Mouse (Mus musculus) heart, embryonic 12.5 days (tissue): Measurements from ENCODE around the gene Elmsan1. TPM values are rescaled to one million over a fixed set of nuclear protein-coding genes. Genes with fewer than 3 reads are reported as not detected.

Experiments
- ATAC-seq: fragments of 200-750 bp; cut with Nextera tagmentation; 2 replicates; pipeline ENCODE4 v1.8.0; 2017; ENCODE audit warnings: moderate TSS enrichment, moderate library complexity; ENCODE audit not compliant: insufficient number of reproducible peaks, low FRiP score
- H3K27ac ChIP-seq: fragments of 300-500 bp; sonication (generic); 2 replicates; pipeline ENCODE4 v1.5.1; 2016; ENCODE audit warnings: mild to moderate bottlenecking, moderate library complexity; ENCODE audit not compliant: poor library complexity, severe bottlenecking
- H3K27me3 ChIP-seq: fragments of 300-500 bp; sonication (generic); replicated peaks from 2 replicates; pipeline ENCODE4 v1.6.1; 2016; ENCODE audit warnings: mild to moderate bottlenecking, moderate library complexity
- H3K36me3 ChIP-seq: fragments of 300-500 bp; sonication (generic); 2 replicates; pipeline ENCODE4 v1.6.1; 2016; ENCODE audit warnings: mild to moderate bottlenecking, moderate library complexity
- H3K4me1 ChIP-seq: fragments of 300-500 bp; sonication (generic); replicated peaks from 2 replicates; pipeline ENCODE4 v1.6.1; 2016; ENCODE audit warnings: mild to moderate bottlenecking
- H3K4me2 ChIP-seq: fragments of 300-500 bp; sonication (generic); 2 replicates; pipeline ENCODE4 v1.6.1; 2016; ENCODE audit warnings: mild to moderate bottlenecking, moderate library complexity
- H3K4me3 ChIP-seq: fragments of 300-500 bp; sonication (generic); 2 replicates; pipeline ENCODE4 v1.5.1; 2016; ENCODE audit warnings: mild to moderate bottlenecking
- H3K9ac ChIP-seq: fragments of 300-500 bp; sonication (generic); 2 replicates; pipeline ENCODE4 v1.6.1; 2016; ENCODE audit warnings: mild to moderate bottlenecking, moderate library complexity
- H3K9me3 ChIP-seq: fragments of 300-500 bp; sonication (generic); replicated peaks from 2 replicates; pipeline ENCODE4 v1.6.1; 2016; ENCODE audit warnings: mild to moderate bottlenecking, moderate library complexity
- WGBS: fragments of 180-500 bp; shearing (Covaris S2); methylation state at CpG from one replicate; pipeline ENCODE4 v1.1.7; 2016; 5-methylcytosine and 5-hydroxymethylcytosine counted together
- polyA plus RNA-seq: library from polyadenylated mRNA; unstranded; fragments of >200 nt; fragmentation: Nextera tagmentation; extraction: Ambion mirVana; gene quantifications from 2 replicates; pipeline ENCODE4 v1.2.1, GENCODE M21; 2016

Gene Elmsan1
- polyA plus RNA-seq, 1 experiment from 2014 or later = 8.7 TPM

- Histone ChIP-seq H3K4me1 (peaks cover 49% of the 10 kb centered on the region), H3K27ac (no peak overlapping the region), H3K27me3 (no peaks in the 10 kb centered on the region), H3K4me3 (no peak overlapping the region), H3K9ac (no peak overlapping the region), H3K4me2 (no peak overlapping the region), H3K36me3 (peaks cover 45% of the 10 kb centered on the region), H3K9me3 (no peaks in the 10 kb centered on the region)
- WGBS = 91% methylated on average over 13 of the region's 13 CpGs
- ATAC-seq = no peak
Observed at GRCm38 (mm10) chr12:84173309-84173915, 45.3 kb downstream of the Elmsan1 start.

GRCm38 (mm10) chr12:84172862-84173261 lies 45.8 kb downstream of the Elmsan1 start:
- no peak for ATAC-seq
- H3K4me2 ChIP-seq = no peak overlapping the region
- H3K4me3 ChIP-seq = no peak overlapping the region
- peaks cover 45% of the 10 kb centered on the region for H3K36me3 ChIP-seq
- peaks cover 44% of the 10 kb centered on the region for H3K4me1 ChIP-seq
- 95% methylated on average over 17 of the region's 17 CpGs for WGBS
- no peak overlapping the region for H3K9ac ChIP-seq
- no peak overlapping the region for H3K27ac ChIP-seq
- no peaks in the 10 kb centered on the region for H3K9me3 ChIP-seq
- no peaks in the 10 kb centered on the region for H3K27me3 ChIP-seq

GRCm38 (mm10) chr12:84172216-84172615 lies 46.5 kb downstream of the Elmsan1 start:
- Histone ChIP-seq H3K36me3 (peaks cover 45% of the 10 kb centered on the region), H3K9me3 (no peaks in the 10 kb centered on the region), H3K27ac (no peak overlapping the region), H3K27me3 (no peaks in the 10 kb centered on the region), H3K4me2 (no peak overlapping the region), H3K9ac (no peak overlapping the region), H3K4me3 (no peak overlapping the region), H3K4me1 (peaks cover 39% of the 10 kb centered on the region)
- no peak for ATAC-seq
- WGBS = 92% methylated on average over 3 of the region's 3 CpGs

- Histone ChIP-seq H3K36me3 (peaks cover 45% of the 10 kb centered on the region), H3K4me2 (no peak overlapping the region), H3K4me1 (peaks cover 37% of the 10 kb centered on the region), H3K4me3 (no peak overlapping the region), H3K27ac (no peak overlapping the region), H3K27me3 (no peaks in the 10 kb centered on the region), H3K9me3 (no peaks in the 10 kb centered on the region), H3K9ac (no peak overlapping the region)
- 86% methylated on average over 10 of the region's 10 CpGs for WGBS
- no peak for ATAC-seq
Observed at GRCm38 (mm10) chr12:84170610-84171009, 48.1 kb downstream of the Elmsan1 start.

- Histone ChIP-seq H3K36me3 (peaks cover 29% of the 10 kb centered on the region), H3K27me3 (no peaks in the 10 kb centered on the region), H3K9me3 (no peaks in the 10 kb centered on the region), H3K9ac (no peak overlapping the region), H3K27ac (no peak overlapping the region), H3K4me1 (peaks cover 29% of the 10 kb centered on the region), H3K4me2 (no peak overlapping the region), H3K4me3 (no peak overlapping the region)
- ATAC-seq = no peak
- 47% methylated on average over 8 of the region's 8 CpGs for WGBS
Observed at GRCm38 (mm10) chr12:84165631-84166373, 52.9 kb downstream of the Elmsan1 start.

GRCm38 (mm10) chr12:84163586-84164110 lies 55.0 kb downstream of the Elmsan1 start:
- 84% methylated on average over 11 of the region's 11 CpGs for WGBS
- H3K9me3 ChIP-seq = no peaks in the 10 kb centered on the region
- H3K27me3 ChIP-seq = no peaks in the 10 kb centered on the region
- peaks cover 32% of the 10 kb centered on the region for H3K4me1 ChIP-seq
- H3K36me3 ChIP-seq = peaks cover 39% of the 10 kb centered on the region
- no peak overlapping the region for H3K4me3 ChIP-seq
- no peak for ATAC-seq
- H3K27ac ChIP-seq = no peak overlapping the region
- no peak overlapping the region for H3K4me2 ChIP-seq
- H3K9ac ChIP-seq = no peak overlapping the region

GRCm38 (mm10) chr12:84163133-84163532 lies 55.5 kb downstream of the Elmsan1 start:
- no peak for ATAC-seq
- WGBS = 81% methylated on average over 9 of the region's 9 CpGs
- Histone ChIP-seq H3K4me1 (peaks cover 35% of the 10 kb centered on the region), H3K27me3 (no peaks in the 10 kb centered on the region), H3K27ac (no peak overlapping the region), H3K36me3 (peaks cover 42% of the 10 kb centered on the region), H3K4me3 (no peak overlapping the region), H3K9ac (no peak overlapping the region), H3K9me3 (no peaks in the 10 kb centered on the region), H3K4me2 (no peak overlapping the region)

- peaks cover 54% of the 10 kb centered on the region for H3K36me3 ChIP-seq
Observed at GRCm38 (mm10) chr12:84161616-84162433, 56.9 kb downstream of the Elmsan1 start.

GRCm38 (mm10) chr12:84161116-84161515 lies 57.6 kb downstream of the Elmsan1 start:
- no peak overlapping the region for H3K9ac ChIP-seq
- ATAC-seq = peak; percentile 44; the same call in 1 of the 2 replicates
- H3K27ac ChIP-seq = no peak overlapping the region
- H3K27me3 ChIP-seq = no peaks in the 10 kb centered on the region
- 26% methylated on average over 8 of the region's 8 CpGs for WGBS
- no peaks in the 10 kb centered on the region for H3K9me3 ChIP-seq
- H3K36me3 ChIP-seq = peaks cover 61% of the 10 kb centered on the region
- peaks cover 28% of the 10 kb centered on the region for H3K4me1 ChIP-seq
- no peak overlapping the region for H3K4me3 ChIP-seq
- H3K4me2 ChIP-seq = peak overlapping the region; percentile 38

More at GRCm38 (mm10) chr12:84161616-84162433, 56.9 kb downstream of the Elmsan1 start:
- Histone ChIP-seq H3K27me3 (no peaks in the 10 kb centered on the region), H3K4me3 (no peak overlapping the region), H3K27ac (no peak overlapping the region), H3K4me1 (peaks cover 33% of the 10 kb centered on the region), H3K4me2 (peak overlapping the region; percentile 38; the same call in 1 of the 2 replicates), H3K9me3 (no peaks in the 10 kb centered on the region), H3K9ac (no peak overlapping the region)
- 81% methylated on average over 14 of the region's 14 CpGs for WGBS
- peak; percentile 23; the same call in 1 of the 2 replicates for ATAC-seq

- Histone ChIP-seq H3K4me3 (no peak overlapping the region), H3K9ac (no peak overlapping the region), H3K27ac (no peak overlapping the region), H3K4me1 (peaks cover 22% of the 10 kb centered on the region), H3K4me2 (no peak overlapping the region), H3K27me3 (no peaks in the 10 kb centered on the region), H3K9me3 (no peaks in the 10 kb centered on the region), H3K36me3 (peaks cover 64% of the 10 kb centered on the region)
- ATAC-seq = no peak
- 90% methylated on average over 8 of the region's 8 CpGs for WGBS
Observed at GRCm38 (mm10) chr12:84160491-84160890, 58.2 kb downstream of the Elmsan1 start.

- Histone ChIP-seq H3K9me3 (no peaks in the 10 kb centered on the region), H3K27ac (peak overlapping the region; percentile 1; the same call in 1 of the 2 replicates), H3K27me3 (no peaks in the 10 kb centered on the region), H3K9ac (no peak overlapping the region), H3K36me3 (peaks cover 75% of the 10 kb centered on the region), H3K4me3 (no peak overlapping the region), H3K4me1 (peaks cover 33% of the 10 kb centered on the region), H3K4me2 (no peak overlapping the region)
- no peak for ATAC-seq
- WGBS = 63% methylated on average over 14 of the region's 14 CpGs
Observed at GRCm38 (mm10) chr12:84158156-84158555, 60.5 kb downstream of the Elmsan1 start.
